Mouse (Mus musculus) heart, postnatal 0 days (tissue): ENCODE results near the gene Cox10.

Experiments used
- CTCF ChIP-seq: IDR thresholded peaks from 2 replicates; pipeline ENCODE4 v1.5.1; 2016; ENCODE audit warnings: antibody characterized with exemption, control low read depth, low read depth
- EP300 ChIP-seq: IDR thresholded peaks from 2 replicates; pipeline ENCODE4 v1.6.1; 2016; ENCODE audit warnings: antibody characterized with exemption, low read depth

DNA sequence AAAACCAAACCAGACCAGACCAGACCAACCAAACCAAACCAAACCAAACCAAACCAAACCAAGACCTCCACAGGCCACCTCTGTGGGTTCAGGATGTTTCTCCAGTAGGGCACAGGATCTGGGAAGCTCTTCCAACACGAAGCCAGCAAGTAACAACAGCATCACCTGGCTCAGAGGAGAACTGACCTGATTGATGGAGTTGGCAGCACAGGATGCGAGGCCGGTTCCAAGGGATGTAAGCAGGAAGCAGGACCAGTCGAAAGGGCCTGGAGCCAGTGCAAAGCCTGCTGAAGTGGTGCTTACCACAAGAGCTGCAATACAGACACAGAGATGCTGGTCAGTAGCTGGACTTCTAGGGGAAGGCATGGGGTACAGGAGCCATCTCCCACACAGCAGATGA is 34.2 kb downstream of the Cox10 start:
- TF ChIP-seq CTCF (no peak), EP300 (no peak)
